Mouse (Mus musculus) G1E (cell line): Measurements from ENCODE around the gene Slc26a3.

ENCODE experiments used
- CTCF ChIP-seq: IDR thresholded peaks from 2 replicates; pipeline ENCODE4 v1.5.1; 2012; ENCODE audit warnings: low read depth, low read length, inconsistent platforms, mixed read lengths
- GATA2 ChIP-seq: IDR thresholded peaks from 2 replicates; pipeline ENCODE4 v1.6.1; 2012; ENCODE audit warnings: low read depth, low read length, inconsistent platforms, borderline replicate concordance

DNA sequence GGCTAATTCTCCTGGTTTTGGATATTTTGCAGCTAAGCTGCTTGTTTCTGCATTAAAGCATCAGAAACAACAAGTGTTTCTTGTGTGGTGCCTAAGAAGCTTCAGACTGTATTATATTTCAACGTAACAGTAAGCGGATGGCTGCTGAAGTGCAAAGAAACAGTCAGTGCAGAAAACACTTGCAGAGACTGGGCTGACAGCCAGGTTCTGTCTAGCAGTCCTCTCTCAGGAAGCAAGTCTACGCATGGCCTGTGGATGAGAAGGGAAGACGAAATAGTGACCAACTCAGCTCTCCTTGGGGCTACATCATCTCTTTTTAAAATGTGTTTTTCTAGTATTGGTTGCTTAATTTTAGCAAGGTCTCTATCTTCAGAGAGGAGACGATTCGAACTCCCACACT, 129.4 kb downstream of the Slc26a3 start:
- TF ChIP-seq GATA2 = no peak
- no peak for TF ChIP-seq CTCF
